Mouse (Mus musculus) heart, postnatal 0 days (tissue): Measurements from ENCODE around the gene Gnao1.

Experiments
- CTCF ChIP-seq: IDR thresholded peaks from 2 replicates; pipeline ENCODE4 v1.5.1; 2016; ENCODE audit warnings: antibody characterized with exemption, control low read depth, low read depth
- EP300 ChIP-seq: IDR thresholded peaks from 2 replicates; pipeline ENCODE4 v1.6.1; 2016; ENCODE audit warnings: antibody characterized with exemption, low read depth

DNA sequence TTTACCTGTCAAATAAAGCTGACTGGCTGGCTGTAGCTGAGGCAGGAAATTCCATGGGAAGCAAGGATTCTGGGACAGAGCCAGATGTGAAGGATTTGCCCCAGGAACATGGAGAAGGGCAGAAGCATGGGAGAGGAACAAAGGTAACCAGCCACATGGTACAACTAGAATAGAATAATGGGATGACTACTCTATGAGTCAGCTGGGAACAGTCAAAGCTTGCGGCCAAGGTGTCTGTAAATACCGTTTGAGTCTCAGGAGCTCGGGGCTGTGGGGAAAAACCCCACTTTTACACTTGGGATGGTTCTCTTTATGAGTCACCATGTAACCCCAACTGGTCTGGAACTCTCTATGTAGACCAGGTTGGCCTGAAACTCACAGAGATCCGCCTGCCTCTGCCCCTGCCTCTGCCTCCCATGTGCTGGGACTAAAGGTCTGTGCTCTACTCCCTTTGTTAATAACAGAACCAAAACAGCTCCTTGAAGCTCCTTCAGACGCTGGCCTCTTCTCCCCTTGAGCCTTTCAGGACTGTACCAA, 172.0 kb downstream of the Gnao1 start:
- TF ChIP-seq CTCF (no peak), EP300 (no peak)
